Mouse (Mus musculus): ENCODE results near the gene Sh3bp5.

Sh3bp5 gene

GRCm38 (mm10) chr14:31389421-31390147 is 46.3 kb downstream of the Sh3bp5 start:
- DNase-seq: no peak

GRCm38 (mm10) chr14:31388086-31388872 is 47.6 kb downstream of the Sh3bp5 start:
- no peak for DNase-seq

- DNase-seq: peak; percentile 30
These were observed 48.4 kb downstream of the Sh3bp5 start for GRCm38 (mm10) chr14:31387301-31387981.

- peak; percentile 92 for DNase-seq
These were observed 49.7 kb downstream of the Sh3bp5 start for GRCm38 (mm10) chr14:31385977-31386697.

- no peak for DNase-seq
These were observed 50.5 kb downstream of the Sh3bp5 start for GRCm38 (mm10) chr14:31385406-31385805.

- DNase-seq: peak; percentile 42
These were observed 51.2 kb downstream of the Sh3bp5 start for GRCm38 (mm10) chr14:31384366-31385323.

GRCm38 (mm10) chr14:31383470-31384050 is 52.3 kb downstream of the Sh3bp5 start:
- DNase-seq: no peak

- DNase-seq: no peak
These were observed 53.6 kb downstream of the Sh3bp5 start for GRCm38 (mm10) chr14:31382276-31382675.

- no peak for DNase-seq
These were observed 59.5 kb downstream of the Sh3bp5 start for GRCm38 (mm10) chr14:31376331-31376730.

- no peak for DNase-seq
These were observed 61.5 kb downstream of the Sh3bp5 start for GRCm38 (mm10) chr14:31374390-31374789.

GRCm38 (mm10) chr14:31369377-31369776 is 66.5 kb downstream of the Sh3bp5 start:
- no peak for DNase-seq

- DNase-seq: no peak
These were observed 67.9 kb downstream of the Sh3bp5 start for GRCm38 (mm10) chr14:31367951-31368350.

- DNase-seq: peak; percentile 85
These were observed 70.5 kb downstream of the Sh3bp5 start for GRCm38 (mm10) chr14:31365350-31365749.

GRCm38 (mm10) chr14:31364589-31364988 is 71.3 kb downstream of the Sh3bp5 start:
- DNase-seq: no peak

- DNase-seq: no peak
These were observed 73.6 kb downstream of the Sh3bp5 start for GRCm38 (mm10) chr14:31362236-31362635.

GRCm38 (mm10) chr14:31345367-31345766 is 90.5 kb downstream of the Sh3bp5 start:
- DNase-seq: no peak

GRCm38 (mm10) chr14:31343241-31343640 is 92.6 kb downstream of the Sh3bp5 start:
- DNase-seq: no peak

GRCm38 (mm10) chr14:31337947-31338346 is 97.9 kb downstream of the Sh3bp5 start:
- DNase-seq: no peak

- peak; percentile 16 for DNase-seq
These were observed 98.5 kb downstream of the Sh3bp5 start for GRCm38 (mm10) chr14:31337406-31337805.

- peak; percentile 98 for DNase-seq
These were observed 99.3 kb downstream of the Sh3bp5 start, which contains the start of gene Capn7 for GRCm38 (mm10) chr14:31336369-31337155. Capn7 (plus strand) TSS chr14:31336638.
